Mouse (Mus musculus): ENCODE results near the gene Usp4. TPM values are rescaled to one million over a fixed set of nuclear protein-coding genes. Genes with fewer than 3 reads are reported as not detected.
A peak's percentile ranks its signal among the peaks of the same experiment; 100 is the strongest.

The Usp4 gene
- polyA plus RNA-seq, 1 experiment from 2014 or later, result 136 TPM

DNA sequence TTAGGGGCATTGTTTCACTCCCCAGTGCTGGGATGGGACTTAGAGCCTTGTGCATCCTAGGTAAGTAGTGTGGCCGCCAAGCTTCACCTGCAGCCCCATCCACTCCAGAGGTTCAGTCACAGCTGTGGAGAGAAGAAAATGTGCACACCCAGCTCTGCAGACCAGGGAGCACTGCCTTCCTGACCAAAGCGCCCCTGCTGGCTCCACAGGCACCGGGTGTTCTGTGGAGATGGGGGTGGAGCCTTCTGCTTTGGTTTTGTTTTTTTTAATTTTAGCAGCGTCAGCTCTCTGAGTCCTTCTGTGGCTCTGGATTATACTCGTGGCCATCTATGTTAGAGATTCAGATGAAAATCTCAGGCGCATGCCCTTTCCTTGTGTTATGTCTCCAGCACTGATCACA is 41.6 kb downstream of the Usp4 start:
- no peaks in the 10 kb centered on the region for H3K27me3 ChIP-seq (replicated peaks; ENCODE audit: control insufficient read depth, insufficient read depth, low read length)
- no peak overlapping the region for H3K27ac ChIP-seq (ENCODE audit: low read depth, low read length)
- H3K36me3 ChIP-seq (ENCODE audit: control insufficient read depth, insufficient read depth, low read length), result peaks cover 97% of the 10 kb centered on the region
- no peaks in the 10 kb centered on the region for H3K4me1 ChIP-seq (ENCODE audit: control insufficient read depth, insufficient read depth, low read length)
- H3K4me3 ChIP-seq (ENCODE audit: low read depth, low read length), result no peak overlapping the region
- no peak overlapping the region for H3K4me2 ChIP-seq (ENCODE audit: low read length)
- DNase-seq (ENCODE audit: low spot score) (no peak), ATAC-seq (no peak)
- H3K9ac ChIP-seq (ENCODE audit: low read length), result no peak overlapping the region
- no peaks in the 10 kb centered on the region for H3K9me3 ChIP-seq (replicated peaks; ENCODE audit: control insufficient read depth, low read length)
- WGBS, result 88% methylated on average over 6 of the region's 6 CpGs

DNA sequence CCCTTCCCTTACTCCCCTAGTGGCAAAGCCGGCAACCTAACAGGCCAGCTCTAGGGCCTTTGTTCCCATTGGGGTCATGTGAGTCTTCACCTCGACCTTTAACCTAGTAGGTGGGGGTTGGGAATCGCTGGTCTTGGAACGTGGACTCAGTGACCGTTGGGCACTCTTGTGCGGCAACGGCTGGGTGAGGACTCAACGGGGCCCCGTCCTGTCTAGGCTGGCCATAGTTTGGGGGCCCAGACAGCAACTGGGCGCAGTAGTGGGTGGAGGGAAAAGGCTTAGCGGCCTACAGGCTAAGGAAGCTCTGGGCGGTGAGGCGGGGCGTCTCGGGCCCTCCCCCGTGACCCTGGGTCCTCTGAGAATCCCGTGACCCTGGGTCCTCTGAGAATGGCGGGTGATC is 45.0 kb downstream of the Usp4 start, which contains the start of gene 1700102P08Rik:
Gene 1700102P08Rik, plus strand, starts transcription at position 130 of the 400 bp plus-strand sequence.
- DNase-seq (ENCODE audit: low spot score), result no peak
- Histone ChIP-seq H3K9ac (ENCODE audit: low read length) (no peak within 1 kb of the TSS), H3K4me3 (ENCODE audit: low read depth, low read length) (no peak within 1 kb of the TSS), H3K4me1 (ENCODE audit: control insufficient read depth, insufficient read depth, low read length) (no peaks in the 10 kb centered on the region), H3K27ac (ENCODE audit: low read depth, low read length) (no peak within 1 kb of the TSS), H3K27me3 (replicated peaks; ENCODE audit: control insufficient read depth, insufficient read depth, low read length) (no peaks in the 10 kb centered on the region), H3K4me2 (ENCODE audit: low read length) (no peak within 1 kb of the TSS), H3K9me3 (replicated peaks; ENCODE audit: control insufficient read depth, low read length) (no peaks in the 10 kb centered on the region), H3K36me3 (ENCODE audit: control insufficient read depth, insufficient read depth, low read length) (peaks cover 68% of the 10 kb centered on the region)
- no peak for ATAC-seq
- 59% methylated on average over 18 of the region's 18 CpGs for WGBS

DNA sequence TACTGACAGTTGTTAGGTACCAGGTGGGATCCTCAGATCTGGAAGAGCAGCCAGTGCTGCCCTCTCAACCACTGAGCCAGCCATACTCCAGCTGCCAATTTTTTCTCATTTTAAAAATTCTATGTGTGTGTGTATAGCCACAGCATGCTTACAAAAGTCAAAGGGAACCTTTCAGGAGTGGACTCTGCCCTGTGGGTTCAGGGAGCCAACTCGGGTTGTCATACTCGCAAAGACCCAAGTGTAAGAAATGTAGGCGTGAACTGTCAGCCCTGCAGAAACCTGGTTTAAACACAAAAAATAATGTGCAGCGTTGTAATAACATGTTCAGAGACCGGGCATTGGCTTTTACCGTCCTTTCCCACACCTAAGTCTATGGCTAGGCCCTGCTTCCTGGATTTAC is 46.5 kb downstream of the Usp4 start:
- peaks cover 53% of the 10 kb centered on the region for H3K36me3 ChIP-seq (ENCODE audit: control insufficient read depth, insufficient read depth, low read length)
- no peaks in the 10 kb centered on the region for H3K4me1 ChIP-seq (ENCODE audit: control insufficient read depth, insufficient read depth, low read length)
- H3K4me2 ChIP-seq (ENCODE audit: low read length), result no peak overlapping the region
- ATAC-seq (no peak), DNase-seq (ENCODE audit: low spot score) (no peak)
- no peak overlapping the region for H3K9ac ChIP-seq (ENCODE audit: low read length)
- WGBS, result 94% methylated on average over 6 of the region's 6 CpGs
- no peaks in the 10 kb centered on the region for H3K27me3 ChIP-seq (replicated peaks; ENCODE audit: control insufficient read depth, insufficient read depth, low read length)
- no peak overlapping the region for H3K4me3 ChIP-seq (ENCODE audit: low read depth, low read length)
- no peaks in the 10 kb centered on the region for H3K9me3 ChIP-seq (replicated peaks; ENCODE audit: control insufficient read depth, low read length)
- H3K27ac ChIP-seq (ENCODE audit: low read depth, low read length), result no peak overlapping the region

DNA sequence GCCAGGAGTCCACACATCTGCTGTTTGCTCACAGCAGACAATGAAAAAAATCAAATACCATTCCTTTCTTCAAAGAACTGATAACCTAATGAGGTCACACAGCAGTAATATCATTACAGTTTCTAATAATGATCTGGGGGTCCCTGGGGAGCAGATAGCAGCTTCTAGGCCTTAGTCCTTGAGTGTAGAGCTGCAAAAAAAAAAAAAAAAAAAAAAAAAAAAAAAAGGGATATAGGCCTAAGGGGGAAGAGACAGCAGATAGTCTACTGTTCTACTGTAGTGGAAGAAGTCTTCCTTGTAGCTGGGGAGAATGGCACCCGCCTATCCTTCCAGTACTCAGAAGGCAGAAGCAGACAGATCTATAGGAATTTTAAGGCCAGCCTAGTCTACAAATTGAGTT is 47.8 kb downstream of the Usp4 start:
- no peaks in the 10 kb centered on the region for H3K4me1 ChIP-seq (ENCODE audit: control insufficient read depth, insufficient read depth, low read length)
- H3K4me2 ChIP-seq (ENCODE audit: low read length), result no peak overlapping the region
- DNase-seq (ENCODE audit: low spot score), result no peak
- ATAC-seq, result no peak
- WGBS, result 100% methylated on average over 1 of the region's 1 CpGs
- no peaks in the 10 kb centered on the region for H3K9me3 ChIP-seq (replicated peaks; ENCODE audit: control insufficient read depth, low read length)
- no peaks in the 10 kb centered on the region for H3K27me3 ChIP-seq (replicated peaks; ENCODE audit: control insufficient read depth, insufficient read depth, low read length)
- no peak overlapping the region for H3K27ac ChIP-seq (ENCODE audit: low read depth, low read length)
- H3K36me3 ChIP-seq (ENCODE audit: control insufficient read depth, insufficient read depth, low read length), result peaks cover 42% of the 10 kb centered on the region
- H3K4me3 ChIP-seq (ENCODE audit: low read depth, low read length), result no peak overlapping the region
- H3K9ac ChIP-seq (ENCODE audit: low read length), result no peak overlapping the region

DNA sequence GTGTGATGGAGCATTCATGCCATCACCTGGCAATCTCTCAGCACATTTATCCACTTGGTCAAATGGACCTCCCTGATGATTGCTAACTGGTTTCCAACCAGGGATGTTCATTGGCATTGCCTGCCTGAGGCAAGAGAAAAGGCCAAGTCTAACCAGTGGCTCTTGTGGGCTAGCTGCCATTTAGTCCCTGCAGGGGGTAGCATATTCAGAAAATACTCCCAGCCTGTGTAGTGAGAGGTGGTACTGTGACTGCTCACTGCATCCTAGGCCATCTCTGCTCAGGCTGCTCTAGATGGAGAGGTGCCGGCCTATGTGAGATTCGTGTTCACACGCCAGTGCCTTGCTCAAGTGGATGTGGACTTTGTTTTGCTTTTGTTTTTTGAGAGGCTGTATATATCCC is 50.7 kb downstream of the Usp4 start:
- 93% methylated on average over 3 of the region's 3 CpGs for WGBS
- H3K27ac ChIP-seq (ENCODE audit: low read depth, low read length), result no peak overlapping the region
- no peak for DNase-seq (ENCODE audit: low spot score)
- peaks cover 13% of the 10 kb centered on the region for H3K36me3 ChIP-seq (ENCODE audit: control insufficient read depth, insufficient read depth, low read length)
- H3K9me3 ChIP-seq (replicated peaks; ENCODE audit: control insufficient read depth, low read length), result no peaks in the 10 kb centered on the region
- H3K4me1 ChIP-seq (ENCODE audit: control insufficient read depth, insufficient read depth, low read length), result peaks cover 7% of the 10 kb centered on the region
- no peak overlapping the region for H3K9ac ChIP-seq (ENCODE audit: low read length)
- no peak overlapping the region for H3K4me2 ChIP-seq (ENCODE audit: low read length)
- no peak for ATAC-seq
- no peak overlapping the region for H3K4me3 ChIP-seq (ENCODE audit: low read depth, low read length)
- no peaks in the 10 kb centered on the region for H3K27me3 ChIP-seq (replicated peaks; ENCODE audit: control insufficient read depth, insufficient read depth, low read length)

DNA sequence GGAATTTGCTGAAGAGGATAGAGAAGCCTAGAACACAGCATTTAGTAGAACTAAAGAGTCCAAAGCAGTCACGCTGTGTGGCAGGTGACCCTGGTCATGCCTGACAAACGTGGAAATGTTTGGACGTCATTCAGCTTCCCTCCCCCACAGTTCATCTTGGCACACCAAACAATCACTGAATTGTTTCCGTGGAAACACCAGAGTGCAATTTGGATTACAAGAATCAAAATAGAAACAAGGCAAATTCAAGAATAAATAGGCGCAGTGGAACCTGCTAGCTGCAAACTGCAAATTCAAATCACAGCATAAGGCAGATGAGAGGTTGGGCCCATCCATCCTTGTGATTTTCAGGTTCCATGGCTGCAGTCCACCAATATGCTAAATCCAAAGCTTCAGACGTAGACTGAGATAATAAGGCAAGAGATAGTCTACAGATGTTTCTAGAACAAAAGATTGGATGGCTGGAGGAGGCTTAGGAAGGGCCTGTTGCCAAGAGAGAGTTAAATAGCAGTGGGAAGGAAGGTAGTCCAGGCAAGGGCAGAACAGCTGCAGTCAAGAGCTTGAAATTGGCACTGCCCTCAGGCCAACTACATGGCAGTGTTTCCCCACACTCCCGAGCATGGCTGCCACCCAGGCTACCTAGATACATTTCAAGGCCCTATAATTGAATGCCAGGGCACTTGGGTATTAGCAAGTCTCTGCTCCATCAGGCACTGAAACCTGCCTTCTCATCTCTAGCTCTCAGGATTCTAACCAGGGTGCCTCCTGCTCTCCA is 53.7 kb downstream of the Usp4 start:
- Histone ChIP-seq H3K4me3 (ENCODE audit: low read depth, low read length) (no peak overlapping the region), H3K27ac (ENCODE audit: low read depth, low read length) (no peak overlapping the region), H3K9me3 (replicated peaks; ENCODE audit: control insufficient read depth, low read length) (no peaks in the 10 kb centered on the region), H3K4me1 (ENCODE audit: control insufficient read depth, insufficient read depth, low read length) (peaks cover 7% of the 10 kb centered on the region), H3K36me3 (ENCODE audit: control insufficient read depth, insufficient read depth, low read length) (no peaks in the 10 kb centered on the region), H3K9ac (ENCODE audit: low read length) (0 out of 2 replicates have a peak overlapping the region, but pooled peaks have one; percentile 17), H3K4me2 (ENCODE audit: low read length) (no peak overlapping the region), H3K27me3 (replicated peaks; ENCODE audit: control insufficient read depth, insufficient read depth, low read length) (no peaks in the 10 kb centered on the region)
- DNase-seq (ENCODE audit: low spot score) (peak; percentile 51), ATAC-seq (no peak)
- 36% methylated on average over 7 of the region's 7 CpGs for WGBS

DNA sequence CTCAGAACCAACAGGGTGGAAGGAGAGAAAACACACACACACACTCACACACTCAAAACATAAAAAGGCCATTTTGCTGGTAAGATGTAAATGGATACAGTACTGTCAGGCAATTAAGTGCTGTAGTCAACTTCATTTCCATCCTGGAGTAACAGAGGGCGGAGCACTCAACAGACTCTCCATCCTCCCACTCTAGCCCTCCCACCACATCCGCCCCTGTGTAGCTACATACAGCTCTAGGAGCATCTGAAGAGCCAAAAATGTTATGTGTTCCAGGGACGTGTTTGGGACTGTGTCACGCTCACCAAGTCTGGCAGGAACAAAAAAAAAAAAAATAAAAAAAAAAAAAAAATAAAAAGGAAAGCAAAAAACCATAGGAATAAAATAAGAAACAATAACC is 55.4 kb downstream of the Usp4 start:
- Histone ChIP-seq H3K4me1 (ENCODE audit: control insufficient read depth, insufficient read depth, low read length) (peaks cover 7% of the 10 kb centered on the region), H3K4me3 (ENCODE audit: low read depth, low read length) (no peak overlapping the region), H3K4me2 (ENCODE audit: low read length) (no peak overlapping the region), H3K36me3 (ENCODE audit: control insufficient read depth, insufficient read depth, low read length) (no peaks in the 10 kb centered on the region), H3K27me3 (replicated peaks; ENCODE audit: control insufficient read depth, insufficient read depth, low read length) (no peaks in the 10 kb centered on the region), H3K9ac (ENCODE audit: low read length) (no peak overlapping the region), H3K27ac (ENCODE audit: low read depth, low read length) (no peak overlapping the region), H3K9me3 (replicated peaks; ENCODE audit: control insufficient read depth, low read length) (no peaks in the 10 kb centered on the region)
- ATAC-seq, result no peak
- 88% methylated on average over 4 of the region's 4 CpGs for WGBS
- no peak for DNase-seq (ENCODE audit: low spot score)

DNA sequence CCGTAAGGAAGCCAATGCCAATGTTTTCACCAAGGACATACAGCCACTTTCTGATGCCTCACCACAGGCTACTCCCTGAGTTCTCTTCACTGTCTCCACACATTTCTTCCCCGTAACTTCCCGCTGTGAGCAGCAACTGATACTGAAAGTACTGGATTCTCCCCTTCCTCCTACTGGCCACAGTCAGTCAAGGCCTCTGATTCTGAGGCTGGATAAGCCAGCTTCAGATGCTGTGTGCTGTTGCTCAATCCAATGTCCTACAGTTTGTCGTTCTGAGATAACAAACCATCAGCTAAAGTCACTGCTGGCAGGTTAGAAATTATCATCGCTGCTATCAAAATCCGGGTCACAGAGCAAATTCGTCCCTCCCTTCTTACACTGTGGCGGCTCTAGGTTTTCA is 56.8 kb downstream of the Usp4 start:
- H3K36me3 ChIP-seq (ENCODE audit: control insufficient read depth, insufficient read depth, low read length), result no peaks in the 10 kb centered on the region
- no peaks in the 10 kb centered on the region for H3K9me3 ChIP-seq (replicated peaks; ENCODE audit: control insufficient read depth, low read length)
- peaks cover 7% of the 10 kb centered on the region for H3K4me1 ChIP-seq (ENCODE audit: control insufficient read depth, insufficient read depth, low read length)
- no peak overlapping the region for H3K9ac ChIP-seq (ENCODE audit: low read length)
- no peak for DNase-seq (ENCODE audit: low spot score)
- no peak overlapping the region for H3K4me3 ChIP-seq (ENCODE audit: low read depth, low read length)
- 86% methylated on average over 8 of the region's 8 CpGs for WGBS
- no peaks in the 10 kb centered on the region for H3K27me3 ChIP-seq (replicated peaks; ENCODE audit: control insufficient read depth, insufficient read depth, low read length)
- no peak for ATAC-seq
- no peak overlapping the region for H3K4me2 ChIP-seq (ENCODE audit: low read length)
- H3K27ac ChIP-seq (ENCODE audit: low read depth, low read length), result no peak overlapping the region

DNA sequence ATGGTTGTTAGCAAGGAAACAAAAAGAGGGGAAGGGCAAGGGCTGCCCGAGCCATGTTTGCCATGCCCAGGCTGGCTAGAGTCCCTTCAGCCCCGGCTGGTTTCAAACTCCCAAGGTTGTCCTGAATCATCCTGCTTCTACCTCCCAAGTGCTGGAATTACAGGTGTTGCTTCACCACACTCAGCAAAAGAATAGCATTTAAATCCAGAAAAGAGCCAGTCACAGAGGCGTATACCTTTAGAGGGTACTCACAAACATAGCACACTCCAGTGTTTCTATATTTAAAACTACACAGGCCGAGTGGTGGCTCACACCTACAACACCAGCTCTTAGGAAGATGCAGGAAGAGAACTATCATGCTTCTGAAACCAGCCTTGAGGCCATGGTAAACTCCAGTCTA is 61.9 kb downstream of the Usp4 start:
- Histone ChIP-seq H3K9me3 (replicated peaks; ENCODE audit: control insufficient read depth, low read length) (no peaks in the 10 kb centered on the region), H3K4me1 (ENCODE audit: control insufficient read depth, insufficient read depth, low read length) (no peaks in the 10 kb centered on the region; the same call in 1 of the 2 replicates), H3K9ac (ENCODE audit: low read length) (no peak overlapping the region), H3K36me3 (ENCODE audit: control insufficient read depth, insufficient read depth, low read length) (no peaks in the 10 kb centered on the region), H3K4me2 (ENCODE audit: low read length) (no peak overlapping the region), H3K4me3 (ENCODE audit: low read depth, low read length) (no peak overlapping the region), H3K27ac (ENCODE audit: low read depth, low read length) (no peak overlapping the region), H3K27me3 (replicated peaks; ENCODE audit: control insufficient read depth, insufficient read depth, low read length) (no peaks in the 10 kb centered on the region)
- WGBS, result 91% methylated on average over 4 of the region's 4 CpGs
- ATAC-seq (no peak), DNase-seq (ENCODE audit: low spot score) (no peak)

Measured in forebrain, embryonic 14.5 days (tissue).